Mouse (Mus musculus) C2C12 (cell line): ENCODE data around the gene Bmi1.

Experiments used
- CTCF ChIP-seq: IDR thresholded peaks from one replicate; pipeline ENCODE4 v1.5.1; 2011; ENCODE audit not compliant: control insufficient read depth, insufficient read depth, insufficient read length
- MYOD1 ChIP-seq: IDR thresholded peaks from one replicate; pipeline ENCODE4 v1.6.1; 2011; ENCODE audit warnings: low read depth; ENCODE audit not compliant: control insufficient read depth, insufficient read length

DNA sequence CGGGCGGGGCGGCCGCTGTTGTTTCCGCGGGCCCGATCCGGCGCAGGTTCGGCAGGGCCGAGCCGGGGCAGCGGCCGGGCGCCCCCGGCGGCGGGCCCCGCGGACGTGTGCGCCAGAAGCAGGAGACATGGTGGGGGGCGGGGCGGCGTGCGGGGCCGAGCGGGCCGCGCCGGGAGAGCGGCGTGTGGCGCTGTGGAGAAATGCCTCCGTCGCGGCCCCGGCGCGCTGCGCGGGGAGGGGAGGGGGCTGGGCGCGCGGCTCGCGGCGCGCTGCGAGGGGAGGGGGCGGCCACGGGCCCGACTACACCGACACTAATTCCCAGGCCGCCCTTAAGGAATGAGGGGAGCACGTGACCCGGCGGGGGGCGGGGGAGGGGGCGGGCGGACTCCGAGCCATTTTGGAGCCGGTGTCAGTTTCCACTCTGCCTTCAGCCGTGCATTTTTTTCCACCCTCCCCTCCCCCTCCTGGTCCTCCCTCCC, 322 bp upstream of the Bmi1 start:
- TF ChIP-seq CTCF (peak; percentile 62), MYOD1 (no peak)
